Mouse (Mus musculus) ES-E14 (cell line): ENCODE measurements around the gene Eml3. TPM values are rescaled to one million over a fixed set of nuclear protein-coding genes. Genes with fewer than 3 reads are reported as not detected.

Experiments used
- DNase-seq: peaks from one replicate; pipeline ENCODE4 v3.0.0-alpha.2; 2013; ENCODE audit warnings: low read depth, low spot score
- H3K27ac ChIP-seq: 2 replicates; pipeline ENCODE4 v1.5.1; 2012; ENCODE audit warnings: low read depth, mild to moderate bottlenecking, low read length, moderate library complexity, mixed read lengths; ENCODE audit not compliant: poor library complexity, insufficient read depth, severe bottlenecking
- H3K36me3 ChIP-seq: 2 replicates; pipeline ENCODE4 v1.6.1; 2012; ENCODE audit warnings: mild to moderate bottlenecking, low read length, moderate library complexity, mixed read lengths; ENCODE audit not compliant: control insufficient read depth, poor library complexity, insufficient read depth, severe bottlenecking
- H3K4me1 ChIP-seq, 2 experiments: fragments of 150-350 bp in 1 of 2; sonication (generic) in 1 of 2; 2 replicates each; pipeline ENCODE4 v1.6.1; 2012; ENCODE audit warnings: low read length in 2 of 2, mild to moderate bottlenecking in 1 of 2, mixed read lengths in 1 of 2; ENCODE audit not compliant: control insufficient read depth in 2 of 2, insufficient read depth in 2 of 2, poor library complexity in 1 of 2
- H3K4me3 ChIP-seq, 2 experiments: fragments of 150-350 bp in 1 of 2; sonication (generic) in 1 of 2; 2 replicates each; pipeline ENCODE4 v1.5.1; 2012; ENCODE audit warnings: low read length in 2 of 2, low read depth in 1 of 2, mild to moderate bottlenecking in 1 of 2, mixed read lengths in 1 of 2; ENCODE audit not compliant: insufficient read depth in 1 of 2, poor library complexity in 1 of 2, severe bottlenecking in 1 of 2
- H3K9ac ChIP-seq: 2 replicates; pipeline ENCODE4 v1.6.1; 2012; ENCODE audit warnings: low read depth, mild to moderate bottlenecking, low read length, mixed read lengths; ENCODE audit not compliant: poor library complexity, insufficient read depth, severe bottlenecking
- H3K9me3 ChIP-seq: fragments of 150-350 bp; sonication (generic); 2 replicates; pipeline ENCODE4 v1.6.1; 2012; ENCODE audit warnings: low read depth, mild to moderate bottlenecking, low read length; ENCODE audit not compliant: control insufficient read depth, insufficient read depth
- CHD2 ChIP-seq: IDR thresholded peaks from 2 replicates; pipeline ENCODE4 v1.6.1; 2014; ENCODE audit warnings: mild to moderate bottlenecking, low read depth, low read length, inconsistent platforms
- HCFC1 ChIP-seq: IDR thresholded peaks from 2 replicates; pipeline ENCODE4 v1.6.1; 2012; ENCODE audit warnings: low read length, inconsistent platforms, borderline replicate concordance; ENCODE audit not compliant: insufficient read depth
- MAFK ChIP-seq: IDR thresholded peaks from 2 replicates; pipeline ENCODE4 v1.6.1; 2014; ENCODE audit warnings: mild to moderate bottlenecking, low read depth, low read length, inconsistent platforms; ENCODE audit not compliant: insufficient read depth
- ZC3H11A ChIP-seq: IDR thresholded peaks from 2 replicates; pipeline ENCODE4 v1.6.1; 2012; ENCODE audit warnings: low read depth, mild to moderate bottlenecking, inconsistent platforms, low read length, borderline replicate concordance
- ZNF384 ChIP-seq: IDR thresholded peaks from 2 replicates; pipeline ENCODE4 v1.6.1; 2012; ENCODE audit warnings: low read depth, low read length, inconsistent platforms
- in situ Hi-C, 2 experiments: fragments of 600-800 bp; cut with MboI; formaldehyde crosslinking; loops; one replicate each; pipeline ENCODE4 v1.15.1; 2025; ENCODE audit warnings: low sequenced_read_pairs in 2 of 2, inconsistent platforms in 1 of 2; ENCODE audit not compliant: unreplicated experiment in 2 of 2
- total RNA-seq: library from RNA; depleted of rRNA; stranded (reverse); fragments of 300-350 nt; gene quantifications from 2 replicates; pipeline ENCODE4 v1.2.3, GENCODE M21; 2012

Gene Eml3
- total RNA-seq, 1 experiment: 20.6 TPM

DNA sequence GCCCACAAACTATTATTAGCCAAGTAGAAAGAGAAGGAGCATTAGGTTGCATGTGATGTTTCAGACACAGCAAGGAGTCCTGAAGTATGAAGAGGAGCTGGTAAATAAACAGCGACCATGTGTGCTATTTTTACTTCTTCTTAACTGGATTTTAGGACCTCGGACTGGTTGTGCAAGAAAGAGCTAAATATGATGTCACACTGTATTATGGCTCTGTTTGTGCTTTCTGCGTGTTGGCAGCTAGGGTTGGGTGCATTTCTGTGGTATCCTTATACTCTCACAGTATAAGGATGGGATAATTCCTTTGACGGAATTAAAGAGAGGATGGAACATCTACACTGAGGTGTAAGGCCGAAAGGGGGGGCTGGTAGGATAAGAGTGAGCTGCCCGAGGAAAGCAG lies 15.9 kb downstream of the Eml3 start:
- H3K27ac ChIP-seq: no peak overlapping the region
- peaks cover 7 to 17% of the 10 kb centered on the region in 2 experiments; a peak in 3 of 4 replicates for H3K4me1 ChIP-seq
- in situ Hi-C loops: no loop called here
- 0 out of 4 replicates have a peak overlapping the region, but pooled peaks of 1 of the 2 experiments have one; percentile 14 for H3K4me3 ChIP-seq
- no peak for DNase-seq
- no peak overlapping the region for H3K9ac ChIP-seq
- TF ChIP-seq ZC3H11A: no peak
- TF ChIP-seq ZNF384: no peak
- no peak for TF ChIP-seq MAFK
- no peak for TF ChIP-seq HCFC1
- no peak for TF ChIP-seq CHD2
- H3K9me3 ChIP-seq: no peaks in the 10 kb centered on the region
- peaks cover 50% of the 10 kb centered on the region for H3K36me3 ChIP-seq

DNA sequence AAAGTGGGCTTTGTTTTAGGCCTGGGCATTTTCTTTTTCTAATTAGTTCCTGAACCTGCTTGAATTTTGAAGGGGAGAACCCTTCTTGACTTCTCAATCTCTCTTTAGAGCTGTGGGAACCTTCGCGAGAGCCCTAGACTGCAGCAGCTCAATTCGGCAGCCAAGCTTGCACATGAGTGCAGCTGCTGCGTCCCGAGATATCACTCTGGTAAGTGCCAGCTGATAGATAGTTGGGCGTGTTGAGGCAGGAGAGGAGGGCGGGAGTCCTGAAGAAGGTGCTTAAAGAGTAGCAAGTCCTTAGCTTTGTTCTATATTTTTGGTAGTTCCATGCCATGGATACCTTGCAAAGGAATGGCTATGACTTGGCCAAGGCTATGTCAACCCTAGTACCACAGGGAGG lies 17.6 kb downstream of the Eml3 start:
- Histone ChIP-seq H3K36me3 (peaks cover 61% of the 10 kb centered on the region), H3K4me1 (peaks cover 5 to 6% of the 10 kb centered on the region in 2 experiments; a peak in 3 of 4 replicates)
- in situ Hi-C loops: no loop called here

DNA sequence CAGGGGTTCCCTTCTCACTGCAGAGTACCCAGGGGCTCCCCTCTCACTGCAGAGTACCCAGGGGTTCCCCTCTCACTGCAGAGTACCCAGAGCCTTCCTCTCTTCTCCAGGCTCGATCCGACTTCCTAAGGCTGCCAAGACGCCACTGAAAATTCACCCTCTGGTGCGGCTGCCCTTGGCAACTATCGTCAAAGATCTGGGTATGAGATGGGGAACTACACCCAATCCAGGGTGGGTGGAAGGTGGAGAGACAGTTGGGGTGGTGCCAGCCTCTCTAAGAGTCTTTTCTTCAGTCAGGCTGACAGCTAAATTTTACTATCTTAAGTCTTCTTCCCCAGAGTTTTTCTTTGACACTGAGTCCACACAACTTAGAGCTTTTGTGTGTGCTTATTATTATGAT lies 20.8 kb downstream of the Eml3 start:
- DNase-seq: no peak
- Histone ChIP-seq H3K4me3 (no peak overlapping the region), H3K27ac (no peak overlapping the region), H3K4me1 (no peaks in the 10 kb centered on the region), H3K36me3 (peaks cover 57% of the 10 kb centered on the region), H3K9ac (no peak overlapping the region), H3K9me3 (no peaks in the 10 kb centered on the region)
- no peak for TF ChIP-seq HCFC1
- TF ChIP-seq MAFK: no peak
- no peak for TF ChIP-seq ZC3H11A
- TF ChIP-seq CHD2: no peak
- TF ChIP-seq ZNF384: no peak
- in situ Hi-C loops: no loop called here

More for the DNA sequence above, 17.6 kb downstream of the Eml3 start:
- Histone ChIP-seq H3K9me3 (no peaks in the 10 kb centered on the region), H3K27ac (no peak overlapping the region), H3K4me3 (no peak overlapping the region), H3K9ac (no peak overlapping the region)
- TF ChIP-seq ZNF384: no peak
- TF ChIP-seq MAFK: no peak
- no peak for TF ChIP-seq CHD2
- TF ChIP-seq HCFC1: no peak
- no peak for TF ChIP-seq ZC3H11A
- no peak for DNase-seq

- in situ Hi-C loops: no loop called here
- H3K9me3 ChIP-seq: no peaks in the 10 kb centered on the region
- H3K4me1 ChIP-seq: no peaks in the 10 kb centered on the region
- no peak overlapping the region for H3K27ac ChIP-seq
- H3K9ac ChIP-seq: no peak overlapping the region
- TF ChIP-seq HCFC1 (no peak), MAFK (no peak), ZC3H11A (no peak)
- DNase-seq: no peak
- peaks cover 42% of the 10 kb centered on the region for H3K36me3 ChIP-seq
- no peak overlapping the region for H3K4me3 ChIP-seq
Measured at GRCm38 (mm10) chr19:8952241-8952640, 22.9 kb downstream of the Eml3 start.
